Mouse (Mus musculus): ENCODE measurements at regions not wholly inside any gene's neighbourhood (a gene's known extent, or its start where the extent isn't known, plus 50 kb on each side); places are given as distances from the start of the nearest gene placed in this dataset.

- TF ChIP-seq CTCF (IDR thresholded peaks at IDR 0.05; ENCODE audit: insufficient read depth, low read length) = no peak
- TF ChIP-seq POLR2A (IDR thresholded peaks at IDR 0.05; ENCODE audit: borderline replicate concordance, extremely low read depth, low read depth, low read length) = no peak
These were observed 271.7 kb downstream of the Slc30a10 start for GRCm38 (mm10) chr1:185726324-185726723.
